Mouse (Mus musculus): ENCODE measurements around the gene Snrnp25. TPM values are rescaled to one million over a fixed set of nuclear protein-coding genes. Genes with fewer than 3 reads are reported as not detected.
A peak's percentile ranks its signal among the peaks of the same experiment; 100 is the strongest.

Snrnp25 gene
- polyA plus RNA-seq, 1 experiment from 2014 or later, result 114 TPM

DNA sequence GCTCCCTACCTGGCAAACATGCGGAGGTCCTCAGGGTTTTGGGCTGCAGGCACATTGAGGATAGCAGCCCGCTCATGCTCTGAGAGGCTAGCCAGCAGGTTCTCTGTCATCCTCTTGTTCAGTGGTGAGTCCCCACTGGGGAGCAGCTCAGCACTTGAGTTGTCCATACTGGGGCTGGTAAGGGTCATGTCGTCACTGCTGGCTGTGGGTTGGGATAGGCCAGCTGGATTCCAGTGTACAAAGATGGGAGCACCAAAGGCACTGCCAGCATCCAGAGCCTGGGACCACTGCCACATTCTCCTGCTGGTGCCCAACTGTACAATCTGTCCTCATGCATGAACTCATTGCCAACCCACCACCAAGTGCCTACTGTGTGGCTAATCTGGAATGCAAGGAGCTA, 28.7 kb downstream of the Snrnp25 start:
- DNase-seq (ENCODE audit: low spot score), result no peak
- no peaks in the 10 kb centered on the region for H3K9me3 ChIP-seq (ENCODE audit: control insufficient read depth, low read length)
- ATAC-seq (replicated peaks; ENCODE audit: low FRiP score), result no peak
- H3K36me3 ChIP-seq (ENCODE audit: control insufficient read depth, insufficient read depth, low read length), result peaks cover 40% of the 10 kb centered on the region
- no peak overlapping the region for H3K4me2 ChIP-seq
- no peak overlapping the region for H3K4me3 ChIP-seq (ENCODE audit: low read depth, low read length)
- H3K9ac ChIP-seq (ENCODE audit: low read depth, low read length), result no peak overlapping the region
- no peaks in the 10 kb centered on the region for H3K27me3 ChIP-seq (replicated peaks; ENCODE audit: control insufficient read depth, insufficient read depth, low read length)
- H3K4me1 ChIP-seq (replicated peaks; ENCODE audit: control insufficient read depth, insufficient read depth, low read length), result no peaks in the 10 kb centered on the region
- no peak overlapping the region for H3K27ac ChIP-seq (ENCODE audit: low read depth, low read length)
- WGBS, result 82% methylated on average over 3 of the region's 3 CpGs

DNA sequence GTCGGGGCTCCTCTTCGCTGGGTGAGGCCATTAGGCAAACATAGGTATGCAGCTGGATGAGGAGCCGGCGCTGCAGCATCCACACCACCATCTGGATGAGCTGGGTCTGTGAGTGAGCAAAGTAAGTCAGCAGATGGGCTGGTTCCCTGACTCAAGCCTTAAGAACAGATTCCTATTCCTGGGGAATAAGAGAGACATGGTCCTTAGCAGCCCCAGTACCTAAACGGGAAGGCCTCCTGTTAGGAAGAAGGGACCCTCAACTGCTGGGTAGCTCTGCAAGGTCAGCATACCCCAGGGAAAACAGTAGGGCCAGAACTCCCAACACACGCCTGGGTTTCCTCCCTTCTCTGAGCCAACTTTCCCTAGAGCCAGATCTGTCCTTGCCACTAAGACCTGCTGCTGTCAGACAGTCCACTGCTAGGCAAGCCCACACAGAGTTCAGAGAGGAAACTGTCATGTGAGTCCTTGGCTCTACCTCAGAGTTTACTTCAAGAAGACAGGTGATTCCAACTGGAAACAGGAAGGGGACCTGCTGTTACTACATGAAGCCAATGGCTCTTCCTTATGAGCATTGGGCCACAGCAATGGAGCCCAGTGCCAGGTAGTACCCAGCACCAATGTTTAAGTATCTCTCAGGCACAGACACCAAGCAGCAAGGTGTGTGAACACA, 29.7 kb downstream of the Snrnp25 start:
- no peak overlapping the region for H3K9ac ChIP-seq (ENCODE audit: low read depth, low read length)
- H3K4me3 ChIP-seq (ENCODE audit: low read depth, low read length), result no peak overlapping the region
- DNase-seq (ENCODE audit: low spot score), result no peak
- no peaks in the 10 kb centered on the region for H3K27me3 ChIP-seq (replicated peaks; ENCODE audit: control insufficient read depth, insufficient read depth, low read length)
- ATAC-seq (replicated peaks; ENCODE audit: low FRiP score), result no peak
- no peak overlapping the region for H3K4me2 ChIP-seq
- no peak overlapping the region for H3K27ac ChIP-seq (ENCODE audit: low read depth, low read length)
- peaks cover 39% of the 10 kb centered on the region for H3K36me3 ChIP-seq (ENCODE audit: control insufficient read depth, insufficient read depth, low read length)
- no peaks in the 10 kb centered on the region for H3K4me1 ChIP-seq (replicated peaks; ENCODE audit: control insufficient read depth, insufficient read depth, low read length)
- whole genome bisulfite sequencing, result 95% methylated on average over 6 of the region's 6 CpGs
- H3K9me3 ChIP-seq (ENCODE audit: control insufficient read depth, low read length), result no peaks in the 10 kb centered on the region

DNA sequence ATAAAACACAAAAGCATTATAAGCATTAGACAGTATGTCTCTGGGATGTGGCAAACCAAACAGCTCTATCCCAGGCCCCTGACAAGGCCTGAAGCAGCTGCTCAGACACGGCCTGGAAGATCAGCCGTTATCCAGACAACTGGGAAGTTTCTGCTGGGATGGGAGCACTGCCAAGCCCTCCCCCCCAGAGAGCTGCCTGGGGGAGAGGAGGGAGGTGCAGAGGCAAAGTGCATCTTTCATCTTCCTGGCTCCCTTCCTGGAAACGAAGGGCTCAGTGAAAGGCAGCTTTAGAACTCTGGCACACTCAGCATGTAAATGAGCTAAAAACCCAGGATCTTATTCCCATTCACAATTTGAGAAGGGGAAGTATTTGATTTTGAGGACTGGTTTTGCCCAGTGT, 30.4 kb downstream of the Snrnp25 start:
- peaks cover 34% of the 10 kb centered on the region for H3K36me3 ChIP-seq (ENCODE audit: control insufficient read depth, insufficient read depth, low read length)
- DNase-seq (ENCODE audit: low spot score) (no peak), ATAC-seq (replicated peaks; ENCODE audit: low FRiP score) (no peak)
- no peaks in the 10 kb centered on the region for H3K4me1 ChIP-seq (replicated peaks; ENCODE audit: control insufficient read depth, insufficient read depth, low read length)
- H3K9me3 ChIP-seq (ENCODE audit: control insufficient read depth, low read length), result no peaks in the 10 kb centered on the region
- no peaks in the 10 kb centered on the region for H3K27me3 ChIP-seq (replicated peaks; ENCODE audit: control insufficient read depth, insufficient read depth, low read length)
- WGBS, result 82% methylated on average over 3 of the region's 3 CpGs
- no peak overlapping the region for H3K9ac ChIP-seq (ENCODE audit: low read depth, low read length)
- H3K4me2 ChIP-seq, result no peak overlapping the region
- no peak overlapping the region for H3K27ac ChIP-seq (ENCODE audit: low read depth, low read length)
- H3K4me3 ChIP-seq (ENCODE audit: low read depth, low read length), result no peak overlapping the region

DNA sequence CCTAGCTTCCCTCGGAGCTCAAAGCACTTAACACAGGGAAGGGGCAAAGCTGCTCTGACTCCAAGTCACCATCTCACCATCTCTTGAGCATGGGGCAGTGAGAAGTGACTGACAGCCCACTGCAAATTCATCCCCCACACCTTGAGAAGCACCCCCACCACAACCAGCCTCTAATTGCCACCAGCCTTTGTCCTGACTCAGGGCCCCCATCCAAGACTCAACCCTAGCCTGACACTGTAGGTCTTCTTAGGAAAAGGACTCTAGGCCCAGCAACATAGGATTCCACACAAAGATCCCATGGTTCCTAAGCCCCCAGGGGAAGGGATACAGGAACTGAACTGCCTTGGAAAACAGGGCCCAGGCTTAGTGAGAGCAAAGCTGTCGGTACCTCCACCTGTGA, 30.9 kb downstream of the Snrnp25 start:
- H3K27me3 ChIP-seq (replicated peaks; ENCODE audit: control insufficient read depth, insufficient read depth, low read length), result no peaks in the 10 kb centered on the region
- H3K4me2 ChIP-seq, result no peak overlapping the region
- H3K4me1 ChIP-seq (replicated peaks; ENCODE audit: control insufficient read depth, insufficient read depth, low read length), result no peaks in the 10 kb centered on the region; the same call in 1 of the 2 replicates
- ATAC-seq (replicated peaks; ENCODE audit: low FRiP score) (no peak), DNase-seq (ENCODE audit: low spot score) (no peak)
- H3K9me3 ChIP-seq (ENCODE audit: control insufficient read depth, low read length), result no peaks in the 10 kb centered on the region
- H3K4me3 ChIP-seq (ENCODE audit: low read depth, low read length), result no peak overlapping the region
- no peak overlapping the region for H3K9ac ChIP-seq (ENCODE audit: low read depth, low read length)
- WGBS, result 91% methylated on average over 2 of the region's 2 CpGs
- peaks cover 32% of the 10 kb centered on the region for H3K36me3 ChIP-seq (ENCODE audit: control insufficient read depth, insufficient read depth, low read length)
- no peak overlapping the region for H3K27ac ChIP-seq (ENCODE audit: low read depth, low read length)

DNA sequence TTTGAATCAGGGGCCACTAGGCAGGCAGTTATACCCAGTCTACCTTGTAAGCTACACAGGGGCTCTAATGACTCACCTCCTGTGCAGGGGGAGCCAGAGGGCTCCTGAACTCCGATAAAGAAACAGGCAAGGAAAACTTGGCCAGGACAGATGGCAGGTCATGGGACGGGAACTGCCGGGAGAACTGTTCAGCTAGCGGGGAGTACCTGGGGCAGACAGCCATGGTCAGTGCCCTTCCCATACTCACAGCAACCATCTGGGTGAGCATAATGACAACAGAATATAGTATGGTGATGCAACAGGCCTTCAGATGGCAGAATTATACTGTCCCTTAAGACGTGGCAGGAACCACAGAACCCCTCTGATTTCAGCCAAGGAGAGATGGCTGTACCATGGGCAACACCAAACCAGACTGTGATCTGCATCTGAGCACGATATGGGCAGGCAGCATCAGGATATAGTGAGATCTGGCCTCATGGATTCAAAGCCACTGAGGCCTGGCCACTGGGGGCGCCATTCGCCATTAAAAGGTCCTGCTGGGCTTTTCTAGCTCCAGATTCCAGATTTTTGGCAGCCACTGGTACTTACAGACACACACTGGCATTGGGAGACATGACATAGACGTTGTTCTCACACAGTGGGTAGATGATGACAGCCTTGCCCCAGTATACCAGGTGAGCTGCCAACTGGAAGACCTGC, 31.6 kb downstream of the Snrnp25 start:
- no peaks in the 10 kb centered on the region for H3K27me3 ChIP-seq (replicated peaks; ENCODE audit: control insufficient read depth, insufficient read depth, low read length)
- no peak overlapping the region for H3K9ac ChIP-seq (ENCODE audit: low read depth, low read length)
- ATAC-seq (replicated peaks; ENCODE audit: low FRiP score) (no peak), DNase-seq (ENCODE audit: low spot score) (no peak)
- H3K9me3 ChIP-seq (ENCODE audit: control insufficient read depth, low read length), result no peaks in the 10 kb centered on the region
- no peak overlapping the region for H3K4me2 ChIP-seq
- no peak overlapping the region for H3K27ac ChIP-seq (ENCODE audit: low read depth, low read length)
- no peaks in the 10 kb centered on the region; the same call in 1 of the 2 replicates for H3K4me1 ChIP-seq (replicated peaks; ENCODE audit: control insufficient read depth, insufficient read depth, low read length)
- H3K4me3 ChIP-seq (ENCODE audit: low read depth, low read length), result no peak overlapping the region
- H3K36me3 ChIP-seq (ENCODE audit: control insufficient read depth, insufficient read depth, low read length), result peaks cover 25% of the 10 kb centered on the region
- WGBS, result 60% methylated on average over 9 of the region's 9 CpGs

DNA sequence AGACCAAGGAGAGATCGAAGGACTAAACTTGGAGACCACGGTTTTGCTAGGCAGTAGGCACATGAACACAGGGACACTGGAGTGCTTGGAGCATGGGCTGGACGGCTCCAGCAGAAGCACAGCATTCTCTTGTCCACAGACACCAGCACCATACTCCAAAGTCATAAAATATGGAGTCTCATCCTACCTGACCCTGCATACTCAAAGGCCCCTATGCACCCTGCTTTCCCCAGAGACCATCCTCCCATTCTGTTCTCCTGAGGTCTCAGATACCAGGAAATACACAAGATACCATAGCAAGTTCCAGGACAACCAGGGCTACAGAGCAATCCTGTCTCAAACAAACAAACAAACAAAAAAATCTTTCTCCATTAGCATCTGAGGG, 32.2 kb downstream of the Snrnp25 start:
- ATAC-seq (replicated peaks; ENCODE audit: low FRiP score) (no peak), DNase-seq (ENCODE audit: low spot score) (no peak)
- H3K4me1 ChIP-seq (replicated peaks; ENCODE audit: control insufficient read depth, insufficient read depth, low read length), result peaks cover 4% of the 10 kb centered on the region
- no peaks in the 10 kb centered on the region for H3K9me3 ChIP-seq (ENCODE audit: control insufficient read depth, low read length)
- no peak overlapping the region for H3K4me3 ChIP-seq (ENCODE audit: low read depth, low read length)
- H3K27ac ChIP-seq (ENCODE audit: low read depth, low read length), result no peak overlapping the region
- H3K36me3 ChIP-seq (ENCODE audit: control insufficient read depth, insufficient read depth, low read length), result peaks cover 20% of the 10 kb centered on the region
- H3K4me2 ChIP-seq, result no peak overlapping the region
- no peaks in the 10 kb centered on the region for H3K27me3 ChIP-seq (replicated peaks; ENCODE audit: control insufficient read depth, insufficient read depth, low read length)
- 89% methylated on average over 3 of the region's 3 CpGs for WGBS
- no peak overlapping the region for H3K9ac ChIP-seq (ENCODE audit: low read depth, low read length)

DNA sequence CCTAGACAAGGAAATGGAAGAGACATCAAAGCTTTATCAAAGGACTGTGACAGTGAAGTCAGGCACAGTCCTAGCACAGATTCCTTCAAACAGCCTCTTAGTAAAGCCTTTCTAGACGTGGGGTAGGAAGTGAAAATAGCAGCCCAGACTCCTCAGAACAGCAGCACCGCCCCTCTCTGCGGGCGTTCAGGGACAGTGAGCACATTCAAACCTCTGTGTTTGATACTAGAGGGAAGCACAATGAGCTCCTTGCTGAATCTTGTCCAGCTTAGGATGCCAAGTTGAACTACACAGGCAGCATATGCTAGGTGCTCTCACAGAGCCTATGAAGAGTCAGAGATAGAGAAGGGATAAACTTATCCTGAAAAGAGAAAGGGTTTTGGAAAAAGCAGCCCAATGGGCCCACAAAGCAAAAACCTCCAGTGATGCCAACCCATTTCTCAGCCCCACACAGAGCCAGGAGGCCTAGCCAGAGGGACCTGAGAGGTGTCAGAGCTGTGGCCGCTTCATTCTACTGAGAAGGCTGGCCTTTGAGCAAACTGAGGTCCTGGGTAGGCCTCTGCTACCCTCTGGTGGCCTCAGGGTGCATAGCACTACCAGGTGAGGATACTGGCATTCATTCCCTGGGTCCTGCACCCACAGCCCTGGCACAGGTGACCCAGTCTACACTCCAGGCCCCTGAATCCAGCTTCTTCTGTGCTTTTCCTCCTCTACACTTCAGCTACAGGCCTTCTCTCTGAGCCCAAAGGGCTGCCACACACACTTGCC, 33.1 kb downstream of the Snrnp25 start:
- Histone ChIP-seq H3K4me3 (ENCODE audit: low read depth, low read length) (no peak overlapping the region), H3K9ac (ENCODE audit: low read depth, low read length) (no peak overlapping the region), H3K9me3 (ENCODE audit: control insufficient read depth, low read length) (no peaks in the 10 kb centered on the region), H3K36me3 (ENCODE audit: control insufficient read depth, insufficient read depth, low read length) (peaks cover 14% of the 10 kb centered on the region), H3K27ac (ENCODE audit: low read depth, low read length) (no peak overlapping the region), H3K4me2 (no peak overlapping the region), H3K27me3 (replicated peaks; ENCODE audit: control insufficient read depth, insufficient read depth, low read length) (no peaks in the 10 kb centered on the region), H3K4me1 (replicated peaks; ENCODE audit: control insufficient read depth, insufficient read depth, low read length) (peaks cover 12% of the 10 kb centered on the region)
- ATAC-seq (replicated peaks; ENCODE audit: low FRiP score) (peak; percentile 42; the same call in 1 of the 2 replicates), DNase-seq (ENCODE audit: low spot score) (no peak)
- WGBS, result 77% methylated on average over 5 of the region's 5 CpGs

DNA sequence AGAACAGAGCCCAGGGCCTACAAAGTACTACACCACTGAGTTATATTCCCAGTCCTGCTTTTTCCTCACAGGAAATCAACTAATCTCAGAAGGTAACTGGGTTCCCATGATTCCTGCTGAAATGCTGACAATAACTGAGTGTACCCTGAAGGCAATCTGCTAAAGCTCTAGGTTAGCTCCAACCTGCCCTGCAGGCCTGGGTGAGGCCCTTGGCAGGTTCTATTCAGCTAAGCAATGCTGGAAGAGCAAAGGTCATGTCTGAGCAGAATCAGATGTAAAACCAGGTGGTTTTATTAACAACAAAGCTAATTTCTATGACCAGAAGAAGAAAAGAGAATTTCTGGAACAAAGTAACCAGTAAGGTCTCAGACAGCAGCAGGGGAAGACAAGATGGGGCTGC, 36.2 kb downstream of the Snrnp25 start:
- Histone ChIP-seq H3K27ac (ENCODE audit: low read depth, low read length) (peak overlapping the region; percentile 97), H3K9me3 (ENCODE audit: control insufficient read depth, low read length) (no peaks in the 10 kb centered on the region), H3K9ac (ENCODE audit: low read depth, low read length) (no peak overlapping the region), H3K27me3 (replicated peaks; ENCODE audit: control insufficient read depth, insufficient read depth, low read length) (no peaks in the 10 kb centered on the region), H3K4me1 (replicated peaks; ENCODE audit: control insufficient read depth, insufficient read depth, low read length) (peaks cover 35% of the 10 kb centered on the region), H3K36me3 (ENCODE audit: control insufficient read depth, insufficient read depth, low read length) (peaks cover 4% of the 10 kb centered on the region), H3K4me3 (ENCODE audit: low read depth, low read length) (no peak overlapping the region), H3K4me2 (no peak overlapping the region)
- no peak for DNase-seq (ENCODE audit: low spot score)
- ATAC-seq (replicated peaks; ENCODE audit: low FRiP score), result no peak
